Mouse (Mus musculus): ENCODE data around the gene Clasp2. TPM values are rescaled to one million over a fixed set of nuclear protein-coding genes. Genes with fewer than 3 reads are reported as not detected.

Gene Clasp2
- total RNA-seq, 2 experiments from 2014 or later = 41.2 to 51.6 TPM

- ATAC-seq (replicated peaks; ENCODE audit: low FRiP score, low TSS enrichment, poor library complexity, severe bottlenecking) = peak; percentile 90
These were observed 174.5 kb downstream of the Clasp2 start for GRCm38 (mm10) chr9:113915789-113916188.

GRCm38 (mm10) chr9:113922677-113923076 is 181.4 kb downstream of the Clasp2 start:
- no peak for ATAC-seq (replicated peaks; ENCODE audit: low FRiP score, low TSS enrichment, poor library complexity, severe bottlenecking)

- ATAC-seq (replicated peaks; ENCODE audit: low FRiP score, low TSS enrichment, poor library complexity, severe bottlenecking) = no peak
These were observed 183.6 kb downstream of the Clasp2 start for GRCm38 (mm10) chr9:113924883-113925282.

GRCm38 (mm10) chr9:113928591-113928990 is 187.3 kb downstream of the Clasp2 start:
- no peak for ATAC-seq (replicated peaks; ENCODE audit: low FRiP score, low TSS enrichment, poor library complexity, severe bottlenecking)

GRCm38 (mm10) chr9:113929676-113930075 is 188.4 kb downstream of the Clasp2 start:
- no peak for ATAC-seq (replicated peaks; ENCODE audit: low FRiP score, low TSS enrichment, poor library complexity, severe bottlenecking)

GRCm38 (mm10) chr9:113930534-113931374 is 189.5 kb downstream of the Clasp2 start, which contains the start of gene Ubp1:
Gene Ubp1 (plus strand): TSS chr9:113930934.
- ATAC-seq (replicated peaks; ENCODE audit: low FRiP score, low TSS enrichment, poor library complexity, severe bottlenecking) = peak; percentile 92

GRCm38 (mm10) chr9:113931375-113932099 is 190.3 kb downstream of the Clasp2 start:
- no peak for ATAC-seq (replicated peaks; ENCODE audit: low FRiP score, low TSS enrichment, poor library complexity, severe bottlenecking)

- no peak for ATAC-seq (replicated peaks; ENCODE audit: low FRiP score, low TSS enrichment, poor library complexity, severe bottlenecking)
These were observed 190.8 kb downstream of the Clasp2 start for GRCm38 (mm10) chr9:113932100-113932470.

GRCm38 (mm10) chr9:113932501-113932900 is 191.2 kb downstream of the Clasp2 start:
- no peak for ATAC-seq (replicated peaks; ENCODE audit: low FRiP score, low TSS enrichment, poor library complexity, severe bottlenecking)

GRCm38 (mm10) chr9:113935638-113936037 is 194.4 kb downstream of the Clasp2 start:
- ATAC-seq (replicated peaks; ENCODE audit: low FRiP score, low TSS enrichment, poor library complexity, severe bottlenecking) = peak; percentile 63

GRCm38 (mm10) chr9:113939063-113939850 is 198.0 kb downstream of the Clasp2 start:
- ATAC-seq (replicated peaks; ENCODE audit: low FRiP score, low TSS enrichment, poor library complexity, severe bottlenecking) = no peak

GRCm38 (mm10) chr9:113941103-113941805 is 200.0 kb downstream of the Clasp2 start:
- ATAC-seq (replicated peaks; ENCODE audit: low FRiP score, low TSS enrichment, poor library complexity, severe bottlenecking) = peak; percentile 96

- no peak for ATAC-seq (replicated peaks; ENCODE audit: low FRiP score, low TSS enrichment, poor library complexity, severe bottlenecking)
These were observed 202.1 kb downstream of the Clasp2 start for GRCm38 (mm10) chr9:113943372-113943771.

- ATAC-seq (replicated peaks; ENCODE audit: low FRiP score, low TSS enrichment, poor library complexity, severe bottlenecking) = no peak
These were observed 205.9 kb downstream of the Clasp2 start for GRCm38 (mm10) chr9:113947216-113947615.

- ATAC-seq (replicated peaks; ENCODE audit: low FRiP score, low TSS enrichment, poor library complexity, severe bottlenecking) = peak; percentile 46
These were observed 216.5 kb downstream of the Clasp2 start for GRCm38 (mm10) chr9:113957777-113958176.

- peak; percentile 48 for ATAC-seq (replicated peaks; ENCODE audit: low FRiP score, low TSS enrichment, poor library complexity, severe bottlenecking)
These were observed 222.4 kb downstream of the Clasp2 start for GRCm38 (mm10) chr9:113963718-113964117.

- ATAC-seq (replicated peaks; ENCODE audit: low FRiP score, low TSS enrichment, poor library complexity, severe bottlenecking) = no peak
These were observed 223.1 kb downstream of the Clasp2 start for GRCm38 (mm10) chr9:113964415-113964814.

GRCm38 (mm10) chr9:113966838-113967237 is 225.6 kb downstream of the Clasp2 start:
- ATAC-seq (replicated peaks; ENCODE audit: low FRiP score, low TSS enrichment, poor library complexity, severe bottlenecking) = no peak

GRCm38 (mm10) chr9:113968967-113969366 is 227.7 kb downstream of the Clasp2 start:
- ATAC-seq (replicated peaks; ENCODE audit: low FRiP score, low TSS enrichment, poor library complexity, severe bottlenecking) = peak; percentile 94
